Mouse (Mus musculus) Patski (cell line): ENCODE results near the gene Parpbp. TPM values are rescaled to one million over a fixed set of nuclear protein-coding genes. Genes with fewer than 3 reads are reported as not detected.

ENCODE experiments used
- ATAC-seq: fragments of 100-300 bp; one replicate; pipeline ENCODE4 v1.8.0; 2021
- CTCF ChIA-PET: fragments of 350-600 bp; sonication (Branson Sonifier 250); formaldehyde crosslinking; loops from one replicate; lab custom pipeline; 2022; ENCODE audit warnings: inconsistent platforms; lab: Charles Lee
- POLR2A ChIA-PET: fragments of 350-600 bp; sonication (Branson Sonifier 250); formaldehyde crosslinking; loops from one replicate; lab custom pipeline; 2022; ENCODE audit warnings: antibody characterized with exemption, inconsistent platforms; lab: Charles Lee
- DNase-seq: peaks from one replicate; pipeline ENCODE4 v3.0.0-alpha.2; 2011; ENCODE audit warnings: low read depth, low spot score
- H3K27me3 ChIP-seq: fragments of 371-371 bp; one replicate; pipeline ENCODE4 v1.5.1; 2021
- CTCF ChIP-seq: fragments of 100-300 bp; IDR thresholded peaks from one replicate; pipeline ENCODE4 v1.5.1; 2021
- in situ Hi-C: fragments of 300-500 bp; cut with MboI; formaldehyde crosslinking; loops from 3 replicates; pipeline ENCODE4 v1.11.1; 2018; ENCODE audit warnings: low pct_unique_long_range_greater_than_20kb, mixed read lengths
- polyA plus RNA-seq: library from polyadenylated mRNA; unstranded; gene quantifications from one replicate; pipeline ENCODE4 v1.2.3, GENCODE M21; 2021

The Parpbp gene
- polyA plus RNA-seq, 1 experiment from 2014 or later: 7.0 TPM

- no peaks in the 10 kb centered on the region for H3K27me3 ChIP-seq
- ChIA-PET CTCF (no interaction called here), POLR2A (no interaction called here)
- TF ChIP-seq CTCF: no peak
- no peak for ATAC-seq
- DNase-seq: no peak
- in situ Hi-C loops: loop anchor here (10.0 kb wide), 1 partner anchor 258 kb away; the partner anchor contains the start of gene Igf1
Observed at GRCm38 (mm10) chr10:88113290-88113689, 33.5 kb downstream of the Parpbp start.

DNA sequence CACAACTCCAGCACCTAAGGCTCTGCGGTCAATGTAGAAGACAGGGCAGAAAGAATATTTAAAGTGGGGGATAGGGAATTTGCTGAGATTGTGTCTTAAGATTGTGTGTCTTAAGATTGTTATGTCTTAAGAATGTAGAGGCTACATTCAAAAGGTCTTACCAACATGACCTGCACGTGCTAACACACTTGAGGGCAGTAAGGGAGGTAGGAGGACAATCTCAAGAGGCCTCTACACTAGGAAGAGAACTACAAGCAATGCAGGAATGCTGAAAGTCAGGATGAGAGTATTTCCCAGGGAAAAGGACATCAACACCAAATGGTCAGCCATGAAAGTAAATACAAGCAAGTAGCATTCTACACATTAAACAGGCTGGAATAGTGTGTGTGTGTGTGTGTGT lies 40.6 kb downstream of the Parpbp start:
- ChIA-PET CTCF (no interaction called here), POLR2A (no interaction called here)
- DNase-seq (no peak), ATAC-seq (no peak)
- no peak for TF ChIP-seq CTCF
- H3K27me3 ChIP-seq: no peaks in the 10 kb centered on the region
- in situ Hi-C loops: no loop called here

DNA sequence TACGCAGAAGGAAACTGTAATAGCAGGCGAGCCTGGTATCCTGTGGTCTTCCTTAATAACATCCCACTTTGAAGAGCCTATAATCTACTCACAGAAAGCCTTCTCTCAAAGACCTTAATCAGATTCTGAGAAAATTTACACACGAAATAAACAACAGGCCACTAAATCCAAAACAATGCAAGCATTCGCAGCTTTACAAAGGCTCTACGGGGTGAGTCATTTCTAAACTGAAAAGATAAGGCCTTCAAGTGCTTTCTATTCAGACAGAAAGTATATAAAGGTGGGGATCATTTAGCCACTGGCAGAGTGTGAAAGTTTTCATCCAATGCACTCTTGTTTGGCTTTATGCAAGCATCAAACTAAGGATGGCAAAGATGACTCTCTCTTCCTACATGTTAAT lies 56.0 kb downstream of the Parpbp start, which contains the start of gene Pmch:
TSS of gene Pmch (plus strand) at position 301 of the 400 bp plus-strand sequence.
- no peaks in the 10 kb centered on the region for H3K27me3 ChIP-seq
- in situ Hi-C loops: no loop called here
- ATAC-seq: no peak
- TF ChIP-seq CTCF: no peak
- POLR2A ChIA-PET: interaction anchor here (0.6 kb wide), 1 partner anchor 413 kb away, joined by 4 read pairs; no protein-coding TSS in a partner anchor
- CTCF ChIA-PET: no interaction called here
- no peak for DNase-seq

DNA sequence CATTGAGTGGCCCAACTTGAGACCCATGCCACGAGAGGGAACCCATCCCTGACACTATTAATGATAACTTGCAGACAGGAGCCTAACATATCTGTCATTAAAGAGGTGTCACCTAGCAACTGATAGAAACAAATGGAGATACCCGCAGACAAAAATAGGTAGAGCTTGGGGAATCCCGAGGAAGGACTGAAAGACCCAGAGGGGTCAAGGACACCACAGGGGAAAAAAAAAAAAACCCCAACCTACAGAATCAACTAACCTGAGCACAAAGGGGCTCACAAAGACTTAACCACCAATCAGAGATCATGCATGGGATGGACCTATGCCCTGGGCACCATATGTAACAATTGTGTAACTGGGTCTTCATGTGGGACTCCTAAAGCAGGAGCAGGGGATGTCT lies 79.4 kb downstream of the Parpbp start:
- DNase-seq: no peak
- in situ Hi-C loops: no loop called here
- no peak for ATAC-seq
- no peaks in the 10 kb centered on the region for H3K27me3 ChIP-seq
- no peak for TF ChIP-seq CTCF
- CTCF ChIA-PET: no interaction called here
- POLR2A ChIA-PET: no interaction called here

- in situ Hi-C loops: no loop called here
- ATAC-seq (no peak), DNase-seq (no peak)
- TF ChIP-seq CTCF: no peak
- POLR2A ChIA-PET: no interaction called here
- CTCF ChIA-PET: interaction anchor here (2.1 kb wide), 1 partner anchor 11 kb away, joined by 6 read pairs; no protein-coding TSS in a partner anchor
- no peaks in the 10 kb centered on the region for H3K27me3 ChIP-seq
Observed at GRCm38 (mm10) chr10:88064872-88065271, 81.9 kb downstream of the Parpbp start.

DNA sequence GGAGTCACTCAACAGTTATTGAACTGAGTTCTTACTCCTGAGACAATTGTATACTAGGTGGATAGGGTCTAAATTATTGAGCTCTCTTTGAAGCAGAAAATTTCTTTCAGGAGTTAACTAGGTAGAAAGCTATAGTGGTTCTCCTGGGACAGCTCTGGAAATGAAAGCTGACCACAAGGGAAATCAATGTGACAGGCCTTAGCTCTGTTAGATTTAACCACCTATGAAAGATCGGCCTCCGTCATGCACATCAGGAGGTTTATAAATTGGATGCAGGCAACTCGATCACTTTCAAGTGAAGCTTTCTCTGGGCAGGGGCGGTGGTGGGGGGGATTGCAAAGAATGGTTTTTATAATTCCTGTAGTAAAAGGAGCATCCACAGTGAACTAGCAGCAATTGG lies 83.3 kb downstream of the Parpbp start:
- in situ Hi-C loops: no loop called here
- ChIA-PET POLR2A (no interaction called here), CTCF (interaction anchor here (2.1 kb wide), 1 partner anchor 12 kb away, joined by 6 read pairs; no protein-coding TSS in a partner anchor)
- no peak for DNase-seq
- H3K27me3 ChIP-seq: no peaks in the 10 kb centered on the region
- TF ChIP-seq CTCF: no peak
- no peak for ATAC-seq

DNA sequence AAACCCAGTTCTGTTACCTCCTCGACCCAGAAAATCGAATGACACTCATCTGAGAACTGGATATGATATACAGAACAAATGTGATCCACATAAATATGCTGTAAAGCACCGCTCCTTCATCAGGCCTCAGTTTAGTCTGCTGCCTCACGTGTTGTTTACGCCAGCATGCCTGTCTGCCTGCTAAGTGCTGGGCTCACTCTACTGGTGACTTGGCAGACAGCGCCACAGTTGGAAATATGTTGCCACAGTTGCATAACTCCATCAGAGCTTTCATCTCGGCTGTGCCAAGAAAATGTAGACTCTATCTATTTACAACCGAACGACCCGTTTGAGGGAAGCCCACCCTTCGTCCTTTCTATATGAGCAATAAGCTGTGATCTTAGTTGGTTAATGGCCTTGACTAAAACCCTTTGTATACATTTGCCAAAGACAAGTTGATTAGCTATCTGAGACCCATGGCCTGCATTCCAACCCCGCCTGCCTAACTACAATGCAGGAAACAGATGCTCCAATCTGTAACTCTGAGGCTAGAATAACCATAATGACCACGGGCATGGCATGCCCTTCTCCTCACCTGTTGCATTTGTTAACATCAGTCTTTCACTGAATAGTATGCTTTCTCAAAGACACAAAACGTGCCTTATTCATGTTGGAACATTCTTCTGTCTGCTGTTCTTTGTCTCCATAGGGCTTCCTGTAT lies 89.6 kb downstream of the Parpbp start:
- in situ Hi-C loops: no loop called here
- H3K27me3 ChIP-seq: no peaks in the 10 kb centered on the region
- ChIA-PET CTCF (interaction anchor here (1.2 kb wide), 1 partner anchor 11 kb away, joined by 3 read pairs; no protein-coding TSS in a partner anchor), POLR2A (no interaction called here)
- no peak for ATAC-seq
- TF ChIP-seq CTCF: no peak
- no peak for DNase-seq

- TF ChIP-seq CTCF: no peak
- ChIA-PET POLR2A (no interaction called here), CTCF (interaction anchor here (1.1 kb wide), 1 partner anchor 8 kb away, joined by 4 read pairs; no protein-coding TSS in a partner anchor)
- H3K27me3 ChIP-seq: no peaks in the 10 kb centered on the region
- in situ Hi-C loops: no loop called here
- no peak for ATAC-seq
- DNase-seq: no peak
Observed at GRCm38 (mm10) chr10:88054233-88054985, 92.3 kb downstream of the Parpbp start.

- ATAC-seq (no peak), DNase-seq (no peak)
- in situ Hi-C loops: no loop called here
- ChIA-PET CTCF (interaction anchor here (1.0 to 1.1 kb wide), 4 partner anchors 9 to 29 kb away, joined by 3 to 4 read pairs (median 3); no protein-coding TSS in a partner anchor), POLR2A (no interaction called here)
- H3K27me3 ChIP-seq: no peaks in the 10 kb centered on the region
- TF ChIP-seq CTCF: no peak
Observed at GRCm38 (mm10) chr10:88046098-88046771, 100.5 kb downstream of the Parpbp start.

DNA sequence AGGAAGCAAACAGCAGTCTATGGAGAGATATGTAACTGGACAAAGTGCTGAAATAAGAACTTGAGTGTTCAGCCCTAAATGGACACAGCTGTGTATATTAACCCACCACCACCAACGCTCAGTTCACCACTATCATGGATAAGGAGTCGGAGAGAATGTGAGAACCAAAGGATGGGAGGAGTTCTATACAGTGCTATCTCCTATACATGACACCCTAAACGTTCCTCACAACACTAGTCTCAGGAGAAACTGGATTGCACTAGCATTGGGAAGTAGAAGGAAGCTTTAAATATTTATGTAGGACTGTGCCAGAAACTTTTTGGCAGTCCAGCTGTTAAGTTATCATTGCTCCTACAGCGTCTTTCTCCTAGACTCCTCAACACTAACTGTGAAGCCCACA lies 102.4 kb downstream of the Parpbp start:
- ATAC-seq (no peak), DNase-seq (no peak)
- in situ Hi-C loops: no loop called here
- ChIA-PET CTCF (interaction anchor here (1.7 kb wide), 1 partner anchor 14 kb away, joined by 4 read pairs; no protein-coding TSS in a partner anchor), POLR2A (no interaction called here)
- no peaks in the 10 kb centered on the region for H3K27me3 ChIP-seq
- no peak for TF ChIP-seq CTCF

Other genes starting within 250 kb of the Parpbp start
- gene Pmch, start 55.9 kb downstream of the Parpbp start, polyA plus RNA-seq: 0.58 TPM
- 32.5 TPM for gene Nup37, start 51 bp upstream of the Parpbp start, polyA plus RNA-seq
- gene Washc3, start 54.2 kb upstream of the Parpbp start, polyA plus RNA-seq: 83.5 TPM
- gene Dram1, start 232.1 kb upstream of the Parpbp start, polyA plus RNA-seq: 2.7 TPM
- gene Gnptab, start 232.2 kb upstream of the Parpbp start, polyA plus RNA-seq: 26.3 TPM